Mouse (Mus musculus) spleen, embryonic (tissue): ENCODE measurements at regions not wholly inside any gene's neighbourhood (a gene's known extent, or its start where the extent isn't known, plus 50 kb on each side); places are given as distances from the start of the nearest gene placed in this dataset.

Experiments
- CTCF ChIA-PET: fragments of 350-600 bp; sonication (Branson Sonifier 250); formaldehyde crosslinking; loops from one replicate; lab custom pipeline; 2022; lab: Charles Lee

- CTCF ChIA-PET, result no interaction called here
Observed at GRCm38 (mm10) chr13:102576871-102577662, 116.3 kb upstream of the Cd180 start.

DNA sequence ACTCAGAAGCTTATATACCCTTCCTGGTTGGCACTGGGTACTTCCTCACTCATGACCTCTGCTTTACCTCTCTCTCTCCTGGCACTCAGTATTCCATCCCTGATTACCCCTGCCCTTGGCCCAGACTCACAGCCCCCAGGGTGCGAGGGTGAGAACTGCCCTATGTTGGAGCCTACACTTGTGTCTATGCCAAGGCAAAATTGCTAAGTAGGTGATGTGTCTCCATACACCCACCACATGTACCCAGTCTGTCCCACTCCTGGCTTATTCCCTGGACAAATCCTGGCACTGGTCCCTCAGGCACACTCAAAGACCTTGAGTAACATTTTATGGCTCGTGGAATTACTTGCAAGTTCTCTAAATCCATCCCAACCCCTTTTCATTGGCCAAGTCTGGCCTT is 114.5 kb upstream of the Cd180 start:
- CTCF ChIA-PET, result no interaction called here

DNA sequence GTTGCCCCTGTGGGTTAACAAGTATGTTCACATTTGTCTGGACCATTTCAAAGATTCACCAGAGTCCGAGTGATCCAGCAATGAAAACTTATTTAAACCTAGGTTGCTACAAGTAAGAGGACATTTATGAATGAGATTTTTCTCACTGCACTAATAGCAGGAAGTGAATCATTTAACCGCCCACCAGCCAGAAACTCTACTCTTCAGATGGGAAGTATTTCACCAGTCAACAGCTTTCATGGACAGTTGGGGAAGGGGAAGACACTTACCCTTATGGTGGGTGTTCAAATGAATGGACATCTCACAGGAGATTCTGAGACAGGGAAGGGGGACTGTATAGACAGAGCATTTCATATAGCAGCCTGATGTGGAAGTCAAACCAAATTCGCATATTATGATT is 113.7 kb upstream of the Cd180 start:
- CTCF ChIA-PET, result no interaction called here

- CTCF ChIA-PET, result no interaction called here
Observed at GRCm38 (mm10) chr13:102583984-102584645, 109.2 kb upstream of the Cd180 start.

- CTCF ChIA-PET, result interaction anchor here (0.6 kb wide), 1 partner anchor 1003 kb away, joined by 6 read pairs; no protein-coding TSS in a partner anchor
Observed at GRCm38 (mm10) chr13:102586215-102586614, 107.1 kb upstream of the Cd180 start.

GRCm38 (mm10) chr13:102589680-102590435 is 103.5 kb upstream of the Cd180 start:
- CTCF ChIA-PET, result interaction anchor here (0.6 kb wide), 1 partner anchor 89 kb away, joined by 3 read pairs; no protein-coding TSS in a partner anchor

DNA sequence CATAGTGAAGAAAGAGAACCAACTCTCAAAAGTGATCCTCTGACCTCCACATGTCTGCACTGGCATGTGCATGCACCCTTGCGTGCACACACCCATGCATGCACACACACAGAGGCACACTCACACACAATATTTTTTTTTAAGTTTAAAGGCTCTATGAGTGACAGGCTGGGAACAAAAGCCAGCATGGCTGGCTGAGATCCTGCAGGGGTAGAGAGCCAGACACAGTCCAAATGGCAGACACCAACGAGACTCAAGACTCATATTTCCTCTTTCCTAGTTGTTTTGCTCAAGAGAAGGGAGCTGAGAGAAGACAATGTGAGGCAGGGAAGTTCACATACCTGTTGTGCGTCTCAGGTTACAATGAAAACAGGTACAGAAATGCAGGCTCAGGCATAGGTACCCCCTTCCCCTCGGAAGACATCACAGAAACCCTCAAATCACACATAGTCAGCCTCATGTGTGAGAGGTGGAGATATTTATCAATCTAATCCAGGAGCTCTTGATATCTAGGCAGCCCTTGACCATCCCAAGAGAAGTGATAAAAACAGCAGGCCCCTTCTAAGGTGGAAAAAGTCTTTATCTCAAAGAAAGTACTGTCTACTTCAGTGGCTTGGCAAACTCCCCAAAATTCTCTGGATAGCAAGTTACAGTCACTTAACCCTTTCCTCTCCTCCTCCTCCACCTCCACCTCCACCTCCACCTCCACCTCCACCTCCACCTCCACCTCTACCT is 101.4 kb upstream of the Cd180 start:
- CTCF ChIA-PET, result no interaction called here

- CTCF ChIA-PET, result no interaction called here
Observed at GRCm38 (mm10) chr13:102593405-102594200, 99.8 kb upstream of the Cd180 start.

GRCm38 (mm10) chr13:102594201-102594600 is 99.2 kb upstream of the Cd180 start:
- CTCF ChIA-PET, result no interaction called here

- CTCF ChIA-PET, result no interaction called here
Observed at GRCm38 (mm10) chr13:102595602-102596001, 97.8 kb upstream of the Cd180 start.

- CTCF ChIA-PET, result no interaction called here
Observed at GRCm38 (mm10) chr13:102596101-102596500, 97.3 kb upstream of the Cd180 start.

GRCm38 (mm10) chr13:102598181-102598580 is 95.2 kb upstream of the Cd180 start:
- CTCF ChIA-PET, result no interaction called here

DNA sequence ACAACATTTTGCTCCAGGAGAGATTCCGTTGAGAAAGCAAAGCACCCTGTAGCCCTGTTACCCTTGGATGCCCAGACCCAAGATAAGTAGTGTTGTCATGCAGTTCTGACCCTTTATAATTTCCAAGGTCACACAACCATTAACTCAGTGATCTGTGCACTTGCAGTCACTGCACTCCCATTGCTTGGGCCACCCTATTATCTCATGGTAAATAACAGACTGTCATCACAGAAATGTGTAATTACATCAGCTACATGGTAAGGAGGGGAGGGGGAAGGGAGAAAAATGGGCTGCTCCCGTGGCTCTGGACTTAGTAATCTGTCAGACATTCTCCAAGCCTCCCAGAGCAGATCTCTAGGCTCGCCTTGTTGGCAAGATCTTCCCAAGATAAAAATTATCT is 93.8 kb upstream of the Cd180 start:
- CTCF ChIA-PET, result no interaction called here

GRCm38 (mm10) chr13:102600026-102600425 is 93.3 kb upstream of the Cd180 start:
- CTCF ChIA-PET, result no interaction called here

GRCm38 (mm10) chr13:102624461-102624860 is 68.9 kb upstream of the Cd180 start:
- CTCF ChIA-PET, result no interaction called here

DNA sequence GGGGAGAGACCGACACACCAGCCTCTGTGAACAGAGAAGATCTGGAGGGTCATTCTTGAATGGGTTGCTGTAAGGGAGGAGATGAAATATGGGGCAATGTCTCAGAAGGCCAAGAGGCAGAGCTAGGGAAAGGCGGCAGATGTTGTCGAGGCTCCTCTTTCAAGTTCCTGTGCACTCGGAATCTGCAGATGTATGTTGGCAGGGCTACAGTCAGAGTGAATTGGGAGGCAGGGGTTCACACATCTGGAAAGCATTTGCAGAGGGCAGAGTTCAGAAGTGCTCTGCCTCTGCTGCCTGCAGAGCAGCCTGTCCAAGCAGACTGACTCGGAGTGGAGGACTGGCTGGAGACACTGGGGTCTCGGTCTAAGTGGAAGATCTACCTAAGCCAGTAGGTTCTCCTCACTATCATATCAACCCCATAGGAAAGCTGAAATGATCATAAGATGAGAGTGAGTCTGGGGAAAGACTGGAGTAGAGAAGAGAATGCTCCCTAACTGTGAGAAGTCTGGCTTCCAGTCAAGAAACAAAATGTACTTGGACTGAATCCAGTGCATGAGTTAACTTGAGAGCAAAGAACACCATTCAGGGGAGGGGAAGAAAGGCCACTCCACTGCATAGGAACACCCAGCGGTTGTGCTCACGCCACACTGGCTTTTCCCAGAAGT is 68.1 kb upstream of the Cd180 start:
- CTCF ChIA-PET, result no interaction called here

DNA sequence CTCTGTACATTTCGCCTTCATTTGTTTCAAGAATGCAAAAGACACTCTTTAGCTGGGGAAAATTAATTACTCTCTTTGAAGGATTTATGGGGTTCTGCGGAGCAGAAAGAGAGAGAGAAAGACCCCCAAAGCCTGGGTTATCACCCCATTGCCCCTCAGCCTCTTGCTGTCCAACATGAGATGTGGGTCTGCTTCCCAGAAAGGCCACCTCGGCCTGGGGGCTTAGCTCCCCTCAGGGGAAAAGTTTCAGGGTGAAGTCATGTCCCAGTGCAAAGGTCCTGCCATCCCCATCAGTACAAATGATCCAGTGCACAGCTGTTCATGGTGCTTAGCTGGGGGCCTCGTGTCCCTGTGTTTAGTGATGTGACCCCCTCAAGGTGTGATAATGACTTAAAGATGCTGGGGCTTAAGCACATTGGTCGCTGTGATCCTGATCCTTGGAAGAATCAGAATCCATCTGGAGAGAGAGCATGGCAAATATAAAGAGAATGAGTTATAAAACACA is 67.5 kb upstream of the Cd180 start:
- CTCF ChIA-PET, result no interaction called here

GRCm38 (mm10) chr13:102627786-102628185 is 65.6 kb upstream of the Cd180 start:
- CTCF ChIA-PET, result no interaction called here

- CTCF ChIA-PET, result no interaction called here
Observed at GRCm38 (mm10) chr13:102629176-102629575, 64.2 kb upstream of the Cd180 start.
